ENCODE assay signal across 24 mouse cellular contexts in genomic region chr5:112945925-112946324, GRCm38 (mm10). TPM values are rescaled to one million over a fixed set of nuclear protein-coding genes. Genes with fewer than 3 reads are reported as not detected.
A peak's percentile ranks its signal among the peaks of the same experiment; 100 is the strongest.
DNase-seq lines count a peak whose midpoint lies in the region; ATAC-seq and TF ChIP-seq lines count a peak whose summit lies in the region.
"Had no signal": no experiment of that assay in that cellular context is flagged by ENCODE, and none has a peak within 500 bp of the region (broad histone marks: within the 10 kb centered on the region; RNA-seq: fewer than 3 reads in every experiment).

No protein-coding gene starts in this region.

- H3K9me3 ChIP-seq in embryonic facial prominence, embryonic 12.5 days: no peaks in the 10 kb centered on the region
- H3K9me3 ChIP-seq in embryonic facial prominence, embryonic 10.5 days: no peaks in the 10 kb centered on the region
- H3K9me3 ChIP-seq in limb, embryonic 10.5 days (replicated peaks): no peaks in the 10 kb centered on the region
- H3K9me3 ChIP-seq in liver, postnatal 0 days (ENCODE audit: low read length): no peaks in the 10 kb centered on the region
- H3K9me3 ChIP-seq: forebrain, embryonic 12.5 days; forebrain, embryonic 15.5 days; hindbrain, embryonic 12.5 days; hindbrain, embryonic 15.5 days had no signal

- peak overlapping the region; percentile 50 for H3K27ac ChIP-seq in embryonic facial prominence, embryonic 12.5 days
- no peak overlapping the region for H3K27ac ChIP-seq in embryonic facial prominence, embryonic 10.5 days (replicated peaks)
- H3K27ac ChIP-seq in left cerebral cortex, adult 2 months: peak overlapping the region; percentile 29
- H3K27ac ChIP-seq in limb, embryonic 10.5 days: peak overlapping the region; percentile 48; the same call in 1 of the 2 replicates
- H3K27ac ChIP-seq in liver, postnatal 0 days (ENCODE audit: low read depth): no peak overlapping the region
- H3K27ac ChIP-seq in cerebellum, adult 2 months (ENCODE audit: insufficient read depth, low read length): no peak overlapping the region
- H3K27ac ChIP-seq: forebrain, embryonic 12.5 days; forebrain, embryonic 15.5 days; hindbrain, embryonic 12.5 days; hindbrain, embryonic 15.5 days had no signal

- H3K27me3 ChIP-seq in embryonic facial prominence, embryonic 12.5 days: no peaks in the 10 kb centered on the region
- no peaks in the 10 kb centered on the region for H3K27me3 ChIP-seq in embryonic facial prominence, embryonic 10.5 days (replicated peaks; ENCODE audit: low read depth, poor library complexity, severe bottlenecking)
- H3K27me3 ChIP-seq in limb, embryonic 10.5 days (ENCODE audit: low read depth, poor library complexity, severe bottlenecking): no peaks in the 10 kb centered on the region
- H3K27me3 ChIP-seq in liver, postnatal 0 days (ENCODE audit: insufficient read depth, low read length): no peaks in the 10 kb centered on the region
- no peaks in the 10 kb centered on the region for H3K27me3 ChIP-seq in cerebellum, adult 2 months (ENCODE audit: control insufficient read depth, insufficient read depth, low read length)
- H3K27me3 ChIP-seq: forebrain, embryonic 12.5 days; forebrain, embryonic 15.5 days; hindbrain, embryonic 12.5 days; hindbrain, embryonic 15.5 days had no signal

- DNase-seq in embryonic facial prominence, embryonic 10.5 days (ENCODE audit: low spot score): no peak
- no peak for DNase-seq in left cerebral cortex, adult 2 months (ENCODE audit: extremely low spot score in 1 of 2, low spot score in 2 of 2)
- DNase-seq in left cerebral cortex, adult 8-10 months (ENCODE audit: low spot score in 2 of 2): no peak
- DNase-seq in limb, embryonic 10.5 days (ENCODE audit: low spot score): no peak
- DNase-seq in liver, postnatal 0 days: no peak
- no peak for DNase-seq in cerebellum, adult 2 months
- DNase-seq in ovary, postnatal 14 days (ENCODE audit: low spot score): no peak
- DNase-seq: adrenal gland, adult 8-10 months; adrenal gland, postnatal 36 days; cerebellum, adult 11 months; cerebellum, adult 8-10 months; cerebellum, postnatal 10 days; cerebellum, postnatal 36 days; embryo, embryonic 11 days; gastrocnemius, postnatal 36 days had no signal

- no peak overlapping the region for H3K4me2 ChIP-seq in embryonic facial prominence, embryonic 12.5 days (replicated peaks)
- no peak overlapping the region for H3K4me2 ChIP-seq in liver, postnatal 0 days (ENCODE audit: low read depth, low read length)
- H3K4me2 ChIP-seq: forebrain, embryonic 12.5 days; forebrain, embryonic 15.5 days; heart, embryonic 11.5 days; hindbrain, embryonic 12.5 days; hindbrain, embryonic 15.5 days had no signal

- no peak overlapping the region for H3K9ac ChIP-seq in embryonic facial prominence, embryonic 12.5 days
- H3K9ac ChIP-seq in liver, postnatal 0 days (replicated peaks): no peak overlapping the region
- H3K9ac ChIP-seq: forebrain, embryonic 12.5 days; forebrain, embryonic 15.5 days; hindbrain, embryonic 12.5 days; hindbrain, embryonic 15.5 days had no signal

- 49% methylated on average over 7 of the region's 7 CpGs for WGBS in embryonic facial prominence, embryonic 12.5 days
- WGBS in embryonic facial prominence, embryonic 10.5 days: 73% methylated on average over 7 of the region's 7 CpGs
- WGBS in limb, embryonic 10.5 days: 77% methylated on average over 7 of the region's 7 CpGs
- WGBS in liver, postnatal 0 days (ENCODE audit: insufficient replicate concordance): 77% methylated on average over 7 of the region's 7 CpGs
- WGBS in cerebellum, adult 2 months: 85% methylated on average over 7 of the region's 7 CpGs

- intact Hi-C loops in left cerebral cortex, adult 2 months (cut with DNase I): no loop called here

- H3K36me3 ChIP-seq in embryonic facial prominence, embryonic 12.5 days: no peaks in the 10 kb centered on the region
- peaks cover 5% of the 10 kb centered on the region; the same call in 1 of the 2 replicates for H3K36me3 ChIP-seq in embryonic facial prominence, embryonic 10.5 days (replicated peaks)
- 0 out of 2 replicates have a peak, but pooled peaks cover 2% of the 10 kb centered on the region for H3K36me3 ChIP-seq in limb, embryonic 10.5 days
- H3K36me3 ChIP-seq in liver, postnatal 0 days (replicated peaks; ENCODE audit: insufficient read depth, low read length): peaks cover 12% of the 10 kb centered on the region; the same call in 1 of the 2 replicates
- H3K36me3 ChIP-seq: forebrain, embryonic 12.5 days; forebrain, embryonic 15.5 days had no signal

- H3K4me3 ChIP-seq in embryonic facial prominence, embryonic 12.5 days: no peak overlapping the region
- no peak overlapping the region for H3K4me3 ChIP-seq in embryonic facial prominence, embryonic 10.5 days
- H3K4me3 ChIP-seq in left cerebral cortex, adult 2 months: no peak overlapping the region
- no peak overlapping the region for H3K4me3 ChIP-seq in limb, embryonic 10.5 days
- no peak overlapping the region for H3K4me3 ChIP-seq in liver, postnatal 0 days (ENCODE audit: low read depth, low read length)
- H3K4me3 ChIP-seq in cerebellum, adult 2 months (replicated peaks; ENCODE audit: insufficient read depth, low read depth, low read length): no peak overlapping the region
- H3K4me3 ChIP-seq: forebrain, embryonic 12.5 days; forebrain, embryonic 15.5 days; hindbrain, embryonic 12.5 days; hindbrain, embryonic 15.5 days had no signal

- no peak for TF ChIP-seq POLR2A in cerebellum, adult 2 months (IDR thresholded peaks at IDR 0.05; ENCODE audit: borderline replicate concordance, insufficient read depth, low read length)

- no peak for TF ChIP-seq CTCF in left cerebral cortex, adult 2 months (IDR thresholded peaks at IDR 0.05)
- TF ChIP-seq CTCF in liver, postnatal 0 days (IDR thresholded peaks at IDR 0.05; ENCODE audit: low read depth): no peak
- TF ChIP-seq CTCF in cerebellum, adult 2 months (IDR thresholded peaks at IDR 0.05; ENCODE audit: borderline replicate concordance, insufficient read depth, low read depth, low read length): no peak

- ATAC-seq in embryonic facial prominence, embryonic 12.5 days (ENCODE audit: insufficient number of reproducible peaks, insufficient read depth, low FRiP score, low TSS enrichment): no peak
- no peak for ATAC-seq in liver, postnatal 0 days
- ATAC-seq: activated CD4-positive, CD25-positive, alpha-beta regulatory T cell, adult 4 months; forebrain, embryonic 15.5 days; intestine, postnatal 0 days had no signal

- peaks cover 6% of the 10 kb centered on the region; the same call in 1 of the 2 replicates for H3K4me1 ChIP-seq in embryonic facial prominence, embryonic 12.5 days
- H3K4me1 ChIP-seq in embryonic facial prominence, embryonic 10.5 days: peaks cover 25% of the 10 kb centered on the region
- peaks cover 28% of the 10 kb centered on the region for H3K4me1 ChIP-seq in limb, embryonic 10.5 days
- no peaks in the 10 kb centered on the region for H3K4me1 ChIP-seq in liver, postnatal 0 days (ENCODE audit: insufficient read depth)
- H3K4me1 ChIP-seq in cerebellum, adult 2 months (ENCODE audit: control insufficient read depth, insufficient read depth, low read length): peaks cover 11% of the 10 kb centered on the region

- no peak for TF ChIP-seq EP300 in liver, postnatal 0 days (IDR thresholded peaks at IDR 0.05; ENCODE audit: low read depth)

RNA-seq across cellular contexts. Expression of gene Myo18b, which starts 49.8 kb away (rescaled TPM):
- polyA plus RNA-seq in embryonic facial prominence, embryonic 12.5 days (2016; fragmentation: Nextera tagmentation; extraction: Ambion mirVana): 0.75 and 1.1 TPM in 2 replicates
- 0.19 TPM in 2 replicates for polyA plus RNA-seq in embryonic facial prominence, embryonic 10.5 days (2016; fragmentation: Nextera tagmentation; extraction: Ambion mirVana)
- total RNA-seq in left cerebral cortex, adult 2 months (2021): 1 to 10 TPM in 1 of 2 experiments, under 1 TPM in 1; 1.00 to 1.4 TPM
- total RNA-seq in left cerebral cortex, adult 8-10 months (2022): 1 to 10 TPM; 1.4 to 1.7 (median 1.5) TPM
- polyA plus RNA-seq in limb, embryonic 10.5 days (2016; fragmentation: Nextera tagmentation; extraction: Ambion mirVana): 0.30 and 0.41 TPM in 2 replicates
- 0.15 TPM in 1 of 2 replicates, not detected in the other for polyA plus RNA-seq in liver, postnatal 0 days (2015; fragmentation: Nextera tagmentation; extraction: Ambion mirVana)
- polyA plus RNA-seq in cerebellum, adult 2 months (2012; rRNA removed): 0.55 and 0.69 TPM in 2 replicates
- total RNA-seq: hematopoietic stem cell, adult 5-6 weeks had no signal
- polyA plus RNA-seq: activated CD4-positive, CD25-positive, alpha-beta regulatory T cell, adult 4 months had no signal

Comparison
In these comparisons a context has a peak if more than half of its experiments do, and no peak if none do; other contexts are left out.
1. H3K27ac ChIP-seq: peak in embryonic facial prominence, embryonic 12.5 days (single experiment), left cerebral cortex, adult 2 months (single experiment) and limb, embryonic 10.5 days (single experiment); none in embryonic facial prominence, embryonic 10.5 days (single experiment), liver, postnatal 0 days (single experiment) and cerebellum, adult 2 months (single experiment).